Mouse (Mus musculus): ENCODE measurements around the gene Ankmy1. TPM values are rescaled to one million over a fixed set of nuclear protein-coding genes. Genes with fewer than 3 reads are reported as not detected.

Ankmy1 gene
- polyA plus RNA-seq, 2 experiments, result 0.02 TPM; not detected in 1

DNA sequence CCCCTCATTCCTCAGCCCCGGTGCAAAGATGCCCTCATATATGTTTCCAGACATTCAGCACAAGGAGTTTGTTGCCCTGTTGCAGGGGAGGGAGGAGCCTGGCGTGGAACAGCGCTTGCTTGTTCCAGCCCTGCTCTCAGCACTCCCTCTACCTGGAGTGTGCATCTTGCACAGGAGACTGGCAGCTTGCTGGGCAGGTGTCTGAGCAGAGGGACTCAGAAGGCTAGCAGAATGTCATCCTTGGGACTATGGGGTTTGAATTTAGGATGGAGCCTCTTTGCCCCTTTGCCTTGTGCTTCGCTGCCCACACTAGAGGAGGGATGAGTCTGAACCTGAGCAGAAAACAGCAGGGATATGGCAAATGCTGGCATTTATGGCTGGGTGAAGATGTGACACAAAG lies 37.0 kb upstream of the Ankmy1 start:
- TF ChIP-seq EP300 (IDR thresholded peaks at IDR 0.05; ENCODE audit: low read depth) (no peak), CTCF (IDR thresholded peaks at IDR 0.05; ENCODE audit: low read depth) (no peak)
- Histone ChIP-seq H3K4me1 (replicated peaks; ENCODE audit: control insufficient read depth in 2 of 2, insufficient read depth in 2 of 2, low read length in 1 of 2) (peaks cover 9 to 12% of the 10 kb centered on the region in 2 experiments), H3K9ac (replicated peaks) (no peak overlapping the region), H3K27me3 (ENCODE audit: control insufficient read depth, insufficient read depth, low read length) (no peaks in the 10 kb centered on the region), H3K36me3 (replicated peaks; ENCODE audit: control insufficient read depth, insufficient read depth, low read depth) (peaks cover 3% of the 10 kb centered on the region; the same call in 1 of the 2 replicates), H3K9me3 (ENCODE audit: control insufficient read depth, low read length) (no peaks in the 10 kb centered on the region), H3K27ac (no peak overlapping the region), H3K4me2 (ENCODE audit: low read depth) (no peak overlapping the region), H3K4me3 (ENCODE audit: insufficient read depth in 1 of 2, low read depth in 2 of 2, low read length in 2 of 2) (no peak overlapping the region)
- no peak for DNase-seq (ENCODE audit: low read depth in 3 of 3, low spot score in 3 of 3)
- no peak for ATAC-seq (ENCODE audit: insufficient read depth)
- 81% methylated on average over 4 of the region's 4 CpGs for WGBS (ENCODE audit: insufficient replicate concordance)

DNA sequence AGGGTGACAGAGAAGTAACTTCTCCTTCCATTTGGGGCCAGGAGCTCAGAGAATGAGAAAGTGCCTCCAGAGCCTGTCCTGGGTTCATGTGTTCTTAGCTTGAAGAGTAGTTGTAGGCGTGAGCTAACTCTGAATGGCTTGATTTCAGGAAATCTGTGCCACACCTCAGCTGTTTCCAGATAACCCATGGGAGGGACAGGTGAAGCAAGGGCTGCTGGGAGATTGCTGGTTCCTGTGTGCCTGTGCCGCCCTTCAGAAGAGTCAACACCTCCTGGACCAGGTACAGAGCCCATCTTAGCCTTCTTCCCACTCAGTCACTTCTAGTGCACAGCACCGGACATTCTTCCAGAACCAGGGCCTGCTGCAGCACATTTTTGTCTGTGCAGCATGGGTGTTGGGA lies 35.1 kb upstream of the Ankmy1 start:
- Histone ChIP-seq H3K27me3 (ENCODE audit: control insufficient read depth, insufficient read depth, low read length) (no peaks in the 10 kb centered on the region), H3K9ac (replicated peaks) (no peak overlapping the region), H3K4me1 (replicated peaks; ENCODE audit: control insufficient read depth in 2 of 2, insufficient read depth in 2 of 2, low read length in 1 of 2) (peaks cover 15 to 19% of the 10 kb centered on the region in 2 experiments), H3K27ac (no peak overlapping the region), H3K36me3 (replicated peaks; ENCODE audit: control insufficient read depth, insufficient read depth, low read depth) (peaks cover 3% of the 10 kb centered on the region; the same call in 1 of the 2 replicates), H3K9me3 (ENCODE audit: control insufficient read depth, low read length) (no peaks in the 10 kb centered on the region), H3K4me2 (ENCODE audit: low read depth) (no peak overlapping the region), H3K4me3 (ENCODE audit: insufficient read depth in 1 of 2, low read depth in 2 of 2, low read length in 2 of 2) (no peak overlapping the region)
- TF ChIP-seq CTCF (IDR thresholded peaks at IDR 0.05; ENCODE audit: low read depth) (no peak), EP300 (IDR thresholded peaks at IDR 0.05; ENCODE audit: low read depth) (no peak)
- DNase-seq (ENCODE audit: low read depth in 3 of 3, low spot score in 3 of 3) (no peak), ATAC-seq (ENCODE audit: insufficient read depth) (no peak)
- 54% methylated on average over 3 of the region's 3 CpGs for WGBS (ENCODE audit: insufficient replicate concordance)

DNA sequence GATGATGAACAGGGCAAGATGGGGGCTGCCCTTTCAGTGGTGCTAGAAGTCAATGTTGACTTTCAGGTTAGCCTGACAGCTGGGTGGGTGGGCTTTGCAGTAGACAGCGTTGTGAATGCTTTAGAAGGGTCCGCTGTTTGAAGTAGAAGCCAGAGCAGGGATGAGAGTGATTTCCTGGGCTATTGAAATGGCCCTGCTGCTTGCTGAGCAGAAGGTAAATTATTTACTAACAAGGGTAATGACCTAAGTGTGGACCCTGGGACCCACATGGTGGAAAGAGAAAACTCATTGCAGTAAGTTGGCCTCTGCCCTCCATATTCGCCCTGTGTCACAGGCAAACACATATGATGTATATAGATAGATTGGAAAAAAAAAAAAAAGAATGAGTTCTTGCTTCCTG lies 33.8 kb upstream of the Ankmy1 start:
- DNase-seq (ENCODE audit: low read depth in 3 of 3, low spot score in 3 of 3) (no peak), ATAC-seq (ENCODE audit: insufficient read depth) (no peak)
- Histone ChIP-seq H3K9me3 (ENCODE audit: control insufficient read depth, low read length) (no peaks in the 10 kb centered on the region), H3K4me3 (ENCODE audit: insufficient read depth in 1 of 2, low read depth in 2 of 2, low read length in 2 of 2) (no peak overlapping the region), H3K4me1 (replicated peaks; ENCODE audit: control insufficient read depth in 2 of 2, insufficient read depth in 2 of 2, low read length in 1 of 2) (peaks cover 15 to 19% of the 10 kb centered on the region in 2 experiments), H3K27me3 (ENCODE audit: control insufficient read depth, insufficient read depth, low read length) (no peaks in the 10 kb centered on the region), H3K4me2 (ENCODE audit: low read depth) (peak overlapping the region; percentile 95; the same call in 1 of the 2 replicates), H3K27ac (no peak overlapping the region), H3K36me3 (replicated peaks; ENCODE audit: control insufficient read depth, insufficient read depth, low read depth) (peaks cover 3% of the 10 kb centered on the region; the same call in 1 of the 2 replicates), H3K9ac (replicated peaks) (no peak overlapping the region)
- WGBS (ENCODE audit: insufficient replicate concordance), result 68% methylated on average over 3 of the region's 3 CpGs
- no peak for TF ChIP-seq EP300 (IDR thresholded peaks at IDR 0.05; ENCODE audit: low read depth)
- no peak for TF ChIP-seq CTCF (IDR thresholded peaks at IDR 0.05; ENCODE audit: low read depth)

GRCm38 (mm10) chr1:92935977-92936376 lies 33.3 kb upstream of the Ankmy1 start:
- H3K4me2 ChIP-seq (ENCODE audit: low read depth), result peak overlapping the region; percentile 95
- H3K27me3 ChIP-seq (ENCODE audit: control insufficient read depth, insufficient read depth, low read length), result no peaks in the 10 kb centered on the region
- ATAC-seq (ENCODE audit: insufficient read depth) (no peak), DNase-seq (ENCODE audit: low read depth in 3 of 3, low spot score in 3 of 3) (no peak)
- peaks cover 15 to 19% of the 10 kb centered on the region in 2 experiments for H3K4me1 ChIP-seq (replicated peaks; ENCODE audit: control insufficient read depth in 2 of 2, insufficient read depth in 2 of 2, low read length in 1 of 2)
- peak overlapping the region in 1 of 2 experiments; percentile 85; a peak in 2 of 4 replicates for H3K4me3 ChIP-seq (ENCODE audit: insufficient read depth in 1 of 2, low read depth in 2 of 2, low read length in 2 of 2)
- peak overlapping the region; percentile 34; the same call in 1 of the 2 replicates for H3K9ac ChIP-seq (replicated peaks)
- peaks cover 3% of the 10 kb centered on the region; the same call in 1 of the 2 replicates for H3K36me3 ChIP-seq (replicated peaks; ENCODE audit: control insufficient read depth, insufficient read depth, low read depth)
- no peaks in the 10 kb centered on the region for H3K9me3 ChIP-seq (ENCODE audit: control insufficient read depth, low read length)
- H3K27ac ChIP-seq, result no peak overlapping the region
- TF ChIP-seq CTCF (IDR thresholded peaks at IDR 0.05; ENCODE audit: low read depth) (no peak), EP300 (IDR thresholded peaks at IDR 0.05; ENCODE audit: low read depth) (no peak)
- 48% methylated on average over 2 of the region's 2 CpGs for WGBS (ENCODE audit: insufficient replicate concordance)

GRCm38 (mm10) chr1:92935054-92935962 lies 32.6 kb upstream of the Ankmy1 start:
- ATAC-seq (ENCODE audit: insufficient read depth) (no peak), DNase-seq (ENCODE audit: low read depth in 3 of 3, low spot score in 3 of 3) (peak; percentile 37 to 47 (median 45))
- 16% methylated on average over 10 of the region's 10 CpGs for WGBS (ENCODE audit: insufficient replicate concordance)
- no peak for TF ChIP-seq CTCF (IDR thresholded peaks at IDR 0.05; ENCODE audit: low read depth)
- peak; percentile 39; the same call in 1 of the 2 replicates for TF ChIP-seq EP300 (IDR thresholded peaks at IDR 0.05; ENCODE audit: low read depth)
- Histone ChIP-seq H3K9me3 (ENCODE audit: control insufficient read depth, low read length) (no peaks in the 10 kb centered on the region), H3K36me3 (replicated peaks; ENCODE audit: control insufficient read depth, insufficient read depth, low read depth) (peaks cover 3% of the 10 kb centered on the region; the same call in 1 of the 2 replicates), H3K27me3 (ENCODE audit: control insufficient read depth, insufficient read depth, low read length) (no peaks in the 10 kb centered on the region), H3K4me1 (replicated peaks; ENCODE audit: control insufficient read depth in 2 of 2, insufficient read depth in 2 of 2, low read length in 1 of 2) (peaks cover 15 to 19% of the 10 kb centered on the region in 2 experiments), H3K4me2 (ENCODE audit: low read depth) (peak overlapping the region; percentile 95), H3K27ac (peak overlapping the region; percentile 50), H3K9ac (replicated peaks) (peak overlapping the region; percentile 75), H3K4me3 (ENCODE audit: insufficient read depth in 1 of 2, low read depth in 2 of 2, low read length in 2 of 2) (peak overlapping the region; percentile 85)
